Mouse (Mus musculus) bone marrow macrophage, adult 2 months (primary cell): ENCODE measurements around the gene Gm5134. TPM values are rescaled to one million over a fixed set of nuclear protein-coding genes. Genes with fewer than 3 reads are reported as not detected.

Source experiments
- H3K27ac ChIP-seq: 2 replicates; pipeline ENCODE4 v1.5.1; 2012; ENCODE audit warnings: low read depth, low read length; ENCODE audit not compliant: insufficient read depth
- H3K4me1 ChIP-seq: 2 replicates; pipeline ENCODE4 v1.6.1; 2012; ENCODE audit warnings: low read length; ENCODE audit not compliant: control insufficient read depth, insufficient read depth
- H3K4me3 ChIP-seq: 2 replicates; pipeline ENCODE4 v1.5.1; 2012; ENCODE audit warnings: mild to moderate bottlenecking, low read length, moderate library complexity; ENCODE audit not compliant: insufficient read depth
- CTCF ChIP-seq: IDR thresholded peaks from 2 replicates; pipeline ENCODE4 v1.5.1; 2012; ENCODE audit warnings: low read depth, mild to moderate bottlenecking, low read length, moderate library complexity
- POLR2A ChIP-seq: IDR thresholded peaks from 2 replicates; pipeline ENCODE4 v1.6.1; 2012; ENCODE audit warnings: mild to moderate bottlenecking, low read depth, low read length, borderline replicate concordance
- polyA plus RNA-seq: library from polyadenylated mRNA; stranded (reverse); fragments of >200 nt; gene quantifications from 2 replicates; pipeline ENCODE4 v1.2.4, GENCODE M21; 2012; ENCODE audit not compliant: missing spikeins, insufficient read depth, insufficient read length

The Gm5134 gene
- polyA plus RNA-seq, 1 experiment, result 0.55 TPM

DNA sequence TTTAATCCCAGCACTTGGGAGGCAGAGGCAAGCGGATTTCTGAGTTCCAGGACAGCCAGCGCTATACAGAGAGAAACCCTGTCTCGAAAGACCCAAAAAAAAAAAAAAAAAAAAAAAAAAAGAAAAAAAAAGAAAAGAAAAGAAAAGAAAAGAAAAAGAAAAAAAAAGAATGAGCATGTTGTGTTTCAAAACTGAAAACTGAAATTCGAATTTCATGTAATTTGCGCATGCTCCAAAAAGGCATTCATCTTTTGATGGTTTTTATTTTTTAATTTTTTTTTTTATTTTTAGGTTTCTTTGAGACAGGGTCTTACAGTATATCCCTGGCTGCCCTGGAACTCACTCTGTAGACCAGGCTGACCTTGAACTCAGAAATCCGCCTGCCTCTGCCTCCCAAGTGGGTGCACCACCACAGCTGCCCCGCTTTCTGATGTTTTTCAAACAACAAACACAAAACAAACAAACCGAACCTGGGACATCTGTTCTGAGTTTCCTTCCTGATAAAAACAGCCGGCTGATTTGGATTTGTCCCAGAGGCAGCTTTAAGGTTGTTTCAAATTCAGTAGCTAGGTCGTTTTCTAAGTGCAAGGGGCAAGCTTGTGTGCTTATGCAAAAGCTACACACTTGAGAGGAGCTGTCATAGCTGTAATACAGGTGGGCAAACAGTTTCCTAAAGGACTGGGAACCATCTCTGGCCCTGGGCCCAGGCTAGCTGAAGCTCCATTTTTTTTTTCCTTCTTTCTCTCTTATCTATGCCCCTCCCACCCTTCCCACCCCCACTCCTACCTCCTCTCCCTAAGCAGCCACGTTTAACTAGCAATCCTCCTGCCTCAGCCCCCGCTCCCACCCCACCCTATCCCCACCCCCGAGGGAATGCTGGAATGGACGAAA is 77.4 kb downstream of the Gm5134 start:
- H3K27ac ChIP-seq, result no peak overlapping the region
- H3K4me3 ChIP-seq, result peak overlapping the region; percentile 95
- H3K4me1 ChIP-seq, result peaks cover 13% of the 10 kb centered on the region
- TF ChIP-seq POLR2A (0 out of 2 replicates have a peak, but pooled peaks have one; percentile 14), CTCF (no peak)

- 0 out of 2 replicates have a peak within 1 kb of the TSS, but pooled peaks have one; percentile 11 for H3K27ac ChIP-seq
- TF ChIP-seq POLR2A, result no peak
- TF ChIP-seq CTCF, result peak; percentile 12; the same call in 1 of the 2 replicates
- peak within 1 kb of the TSS; percentile 95 for H3K4me3 ChIP-seq
- peaks cover 13% of the 10 kb centered on the region for H3K4me1 ChIP-seq
Observed at GRCm38 (mm10) chr10:76032402-76033118, 78.2 kb downstream of the Gm5134 start, which contains the start of gene Zfp280b. Gene Zfp280b, plus strand, starts transcription at chr10:76032650.

- no peak overlapping the region for H3K27ac ChIP-seq
- peak overlapping the region; percentile 95 for H3K4me3 ChIP-seq
- peaks cover 11% of the 10 kb centered on the region for H3K4me1 ChIP-seq
- TF ChIP-seq POLR2A, result no peak
- TF ChIP-seq CTCF, result no peak
Observed at GRCm38 (mm10) chr10:76033119-76033455, 78.8 kb downstream of the Gm5134 start.

DNA sequence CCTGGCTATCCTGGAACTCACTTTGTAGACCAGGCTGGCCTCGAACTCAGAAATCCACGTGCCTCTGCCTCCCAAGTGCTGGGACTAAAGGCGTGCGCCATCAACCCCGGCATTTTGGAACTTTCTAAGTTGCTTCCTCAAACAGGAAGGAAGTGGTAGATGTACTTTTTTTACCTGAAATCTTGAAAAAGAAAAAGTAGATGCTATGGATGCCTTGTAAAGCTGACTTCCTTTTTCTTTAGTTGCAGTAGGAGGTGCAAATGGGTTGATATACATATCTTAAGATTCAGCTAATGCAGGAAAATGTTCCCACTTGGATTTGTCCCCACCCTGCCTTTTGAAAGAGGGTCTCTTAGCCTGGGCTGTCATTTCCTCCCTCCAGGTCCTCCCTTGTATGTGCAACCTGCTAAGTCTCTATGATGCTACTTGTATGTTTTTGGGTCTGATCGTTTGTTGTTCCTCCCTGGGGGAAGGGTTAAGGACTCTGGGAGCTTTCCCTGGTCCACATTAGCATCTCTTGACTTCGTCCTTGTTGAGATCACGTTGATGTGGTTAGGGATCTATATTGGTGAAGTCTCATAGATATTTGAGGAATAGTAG is 79.8 kb downstream of the Gm5134 start:
- TF ChIP-seq CTCF, result no peak
- TF ChIP-seq POLR2A, result no peak
- Histone ChIP-seq H3K27ac (no peak overlapping the region), H3K4me3 (no peak overlapping the region), H3K4me1 (peaks cover 11% of the 10 kb centered on the region)

GRCm38 (mm10) chr10:76035277-76035676 is 81.0 kb downstream of the Gm5134 start:
- Histone ChIP-seq H3K4me3 (no peak overlapping the region), H3K4me1 (peaks cover 11% of the 10 kb centered on the region), H3K27ac (no peak overlapping the region)
- TF ChIP-seq POLR2A (no peak), CTCF (no peak)

GRCm38 (mm10) chr10:76036962-76037361 is 82.6 kb downstream of the Gm5134 start:
- no peak overlapping the region for H3K4me3 ChIP-seq
- peaks cover 8% of the 10 kb centered on the region for H3K4me1 ChIP-seq
- no peak overlapping the region for H3K27ac ChIP-seq
- TF ChIP-seq CTCF (no peak), POLR2A (no peak)

GRCm38 (mm10) chr10:76045343-76045742 is 91.0 kb downstream of the Gm5134 start:
- TF ChIP-seq CTCF (no peak), POLR2A (no peak)
- Histone ChIP-seq H3K4me3 (no peak overlapping the region), H3K4me1 (no peaks in the 10 kb centered on the region), H3K27ac (no peak overlapping the region)

DNA sequence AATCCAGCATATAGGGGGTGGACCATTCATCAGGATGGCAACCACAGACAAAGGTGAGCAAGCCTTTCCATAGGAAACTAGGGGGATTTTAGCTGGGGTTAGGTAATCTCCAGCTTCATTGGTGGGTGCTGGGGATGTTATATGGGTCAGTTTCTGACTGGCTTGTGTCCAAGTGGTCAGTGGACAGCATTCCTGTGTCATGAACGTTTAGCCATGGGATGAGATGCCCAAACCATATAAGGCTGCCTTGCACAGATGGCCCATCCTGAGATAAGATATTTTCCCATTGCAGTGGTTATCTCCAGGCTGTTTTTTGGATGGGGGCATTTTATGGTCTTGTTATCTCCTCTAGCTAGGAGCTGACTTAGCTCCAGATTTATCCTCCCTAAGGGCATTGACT is 92.4 kb downstream of the Gm5134 start:
- TF ChIP-seq POLR2A, result no peak
- no peak for TF ChIP-seq CTCF
- no peak overlapping the region for H3K4me3 ChIP-seq
- H3K27ac ChIP-seq, result no peak overlapping the region
- H3K4me1 ChIP-seq, result no peaks in the 10 kb centered on the region

DNA sequence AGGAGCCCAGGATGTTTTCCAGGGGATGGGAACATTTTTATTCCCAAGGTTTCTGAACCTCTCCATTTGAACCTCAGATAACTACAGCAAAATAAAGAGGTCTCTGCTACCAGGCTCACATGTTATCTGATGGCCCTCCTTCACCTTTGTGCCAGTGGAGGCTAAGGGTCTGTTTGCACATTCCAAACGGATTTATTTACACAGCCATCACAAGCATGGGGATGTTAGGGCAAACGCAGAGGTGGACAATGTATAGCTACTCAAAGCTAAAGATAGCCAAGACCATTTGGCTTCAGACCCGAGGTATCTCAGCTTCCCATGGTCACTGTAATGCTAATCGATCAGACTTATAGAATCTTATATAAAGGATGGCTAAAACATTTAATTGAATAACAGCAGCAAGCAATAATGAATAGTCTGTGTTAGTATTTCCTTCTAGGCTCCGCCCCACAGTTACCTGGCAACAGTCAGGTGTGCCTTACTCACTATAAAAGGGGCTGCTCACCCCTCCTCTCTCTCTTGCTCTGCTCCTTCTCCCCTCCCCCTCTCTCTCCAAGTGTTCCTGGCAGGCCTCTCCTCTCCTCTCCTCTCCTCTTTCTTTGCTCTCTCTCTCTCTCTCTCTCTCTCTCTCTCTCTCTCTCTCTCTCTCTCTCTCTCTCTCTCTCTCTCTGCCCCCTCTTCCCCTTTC is 93.0 kb downstream of the Gm5134 start:
- TF ChIP-seq POLR2A, result no peak
- H3K4me3 ChIP-seq, result no peak overlapping the region
- no peak overlapping the region for H3K27ac ChIP-seq

More for the DNA sequence above, 93.0 kb downstream of the Gm5134 start:
- no peaks in the 10 kb centered on the region for H3K4me1 ChIP-seq
